Mouse (Mus musculus) erythroid progenitor cell, adult 5-6 weeks (primary cell): ENCODE data around the gene C77080. TPM values are rescaled to one million over a fixed set of nuclear protein-coding genes. Genes with fewer than 3 reads are reported as not detected.

ENCODE experiments used
- ATAC-seq: replicated peaks from 2 replicates; pipeline ENCODE4 v1.8.0; 2016; ENCODE audit warnings: moderate number of reproducible peaks, mild to moderate bottlenecking, moderate TSS enrichment, inconsistent platforms; ENCODE audit not compliant: poor library complexity, low FRiP score, severe bottlenecking
- total RNA-seq, 2 experiments: library from RNA; stranded (forward) in 1 of 2; stranded (reverse) in 1 of 2; fragments of 150-400 nt in 1 of 2; fragments of 186-747, 209-891 nt in 1 of 2; gene quantifications; 2 replicates each; pipeline versions ENCODE4 v1.2.3 to v1.2.4; 2015 to 2017; ENCODE audit warnings: low replicate concordance in 2 of 2

Gene C77080
- total RNA-seq, 2 experiments from 2014 or later, result not detected

GRCm38 (mm10) chr4:129271991-129272755 is 11.0 kb upstream of the C77080 start:
- ATAC-seq, result no peak

DNA sequence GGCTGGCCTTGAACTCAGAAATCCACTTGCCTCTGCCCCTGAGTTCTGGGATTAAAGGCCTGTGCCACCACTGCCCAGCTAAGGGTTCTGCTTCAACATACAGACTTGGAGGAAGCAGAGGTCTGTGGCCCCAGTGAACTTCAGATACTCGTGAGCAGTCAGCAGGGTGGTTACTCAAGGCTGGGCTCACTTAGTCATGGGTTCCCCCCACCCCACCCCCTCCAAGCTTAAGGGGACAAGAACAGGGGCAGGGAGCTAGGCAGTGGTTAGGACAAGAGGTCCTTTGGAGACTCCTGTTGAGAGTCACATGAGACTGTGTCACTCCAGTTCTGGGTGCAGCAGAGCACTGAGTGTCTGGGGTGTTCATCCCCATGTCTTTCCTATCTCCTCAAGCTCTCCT is 7.5 kb upstream of the C77080 start:
- no peak for ATAC-seq

GRCm38 (mm10) chr4:129266821-129267220 is 5.6 kb upstream of the C77080 start:
- ATAC-seq, result no peak

DNA sequence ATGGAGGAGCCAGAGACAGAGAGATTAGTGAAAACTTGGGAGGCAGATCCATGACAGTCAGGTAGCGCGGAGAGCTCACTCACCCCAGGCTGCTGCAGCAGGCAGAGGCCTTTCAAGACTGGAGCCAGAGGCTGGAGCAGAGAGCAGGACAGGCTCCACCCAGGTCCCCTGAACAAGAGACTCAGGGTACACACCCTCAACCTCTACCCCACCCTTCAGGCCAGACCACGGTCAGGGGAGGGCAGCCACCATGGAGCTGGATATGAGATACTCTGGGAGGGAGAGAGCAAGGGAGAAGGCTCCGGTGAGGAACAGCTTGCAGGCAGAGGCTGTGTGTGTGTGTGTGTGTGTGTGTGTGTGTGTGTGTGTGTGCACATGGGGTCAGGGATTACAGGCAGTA is 5.0 kb upstream of the C77080 start:
- ATAC-seq, result no peak

DNA sequence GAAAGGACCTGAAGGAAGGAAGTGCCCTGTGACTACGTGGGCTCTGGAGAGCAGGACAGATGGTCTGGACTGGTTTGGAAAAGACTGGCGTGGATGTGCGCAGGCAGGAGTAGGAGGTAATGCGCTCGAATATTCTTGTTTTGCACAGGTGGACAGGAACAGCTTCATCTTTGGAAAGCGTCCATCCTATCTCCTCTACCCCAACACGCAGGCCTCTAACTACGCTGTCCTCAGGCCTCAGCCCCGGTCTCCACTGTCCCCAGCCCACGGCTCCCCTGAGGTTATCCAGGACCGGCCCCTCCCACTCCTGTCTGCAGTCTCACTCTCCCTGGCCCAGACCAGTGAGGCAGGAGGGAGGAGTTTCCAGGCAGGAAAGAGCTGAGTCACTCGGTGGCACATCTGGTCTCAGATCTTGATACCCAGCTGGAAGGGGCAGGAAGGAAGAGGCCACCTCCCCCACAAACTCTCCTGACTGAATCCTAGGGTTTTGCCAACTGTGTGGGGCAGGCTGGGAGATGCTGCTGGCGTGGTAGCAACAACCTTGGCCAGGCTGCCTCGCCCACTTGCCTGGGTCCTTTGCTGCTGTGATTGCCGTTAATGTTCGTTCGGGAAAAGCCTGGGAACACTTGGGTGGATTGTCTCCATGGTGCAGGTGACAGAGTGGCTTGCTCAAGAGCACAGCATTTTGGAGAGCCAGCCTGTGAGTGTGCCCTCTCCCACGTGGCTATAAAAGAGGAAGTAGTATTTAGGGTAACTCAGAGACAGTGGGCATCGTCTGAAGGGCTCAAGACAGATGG is 2.2 kb upstream of the C77080 start:
- peak; percentile 93 for ATAC-seq

DNA sequence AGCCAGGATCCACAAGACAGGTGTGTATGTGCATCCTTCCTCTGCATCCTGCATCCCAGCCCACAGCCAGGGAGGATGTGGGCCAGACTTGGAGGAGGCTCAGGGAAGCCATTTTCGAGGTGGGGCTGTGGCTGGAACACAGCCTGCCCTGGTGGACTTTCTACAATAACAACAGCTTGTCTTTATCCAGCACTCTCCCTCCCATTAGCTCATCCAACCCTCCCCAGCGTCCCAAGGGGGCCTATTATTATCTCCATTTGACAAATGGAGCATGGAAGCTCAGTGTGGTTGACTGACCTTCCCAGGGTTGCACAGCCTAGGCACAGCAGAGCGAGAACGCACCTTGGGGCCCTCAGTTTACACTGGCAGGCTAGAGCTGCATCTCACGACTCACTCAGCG is 526 bp downstream of the C77080 start:
- ATAC-seq, result no peak

GRCm38 (mm10) chr4:129259101-129259500 is 2.1 kb downstream of the C77080 start:
- ATAC-seq, result no peak

DNA sequence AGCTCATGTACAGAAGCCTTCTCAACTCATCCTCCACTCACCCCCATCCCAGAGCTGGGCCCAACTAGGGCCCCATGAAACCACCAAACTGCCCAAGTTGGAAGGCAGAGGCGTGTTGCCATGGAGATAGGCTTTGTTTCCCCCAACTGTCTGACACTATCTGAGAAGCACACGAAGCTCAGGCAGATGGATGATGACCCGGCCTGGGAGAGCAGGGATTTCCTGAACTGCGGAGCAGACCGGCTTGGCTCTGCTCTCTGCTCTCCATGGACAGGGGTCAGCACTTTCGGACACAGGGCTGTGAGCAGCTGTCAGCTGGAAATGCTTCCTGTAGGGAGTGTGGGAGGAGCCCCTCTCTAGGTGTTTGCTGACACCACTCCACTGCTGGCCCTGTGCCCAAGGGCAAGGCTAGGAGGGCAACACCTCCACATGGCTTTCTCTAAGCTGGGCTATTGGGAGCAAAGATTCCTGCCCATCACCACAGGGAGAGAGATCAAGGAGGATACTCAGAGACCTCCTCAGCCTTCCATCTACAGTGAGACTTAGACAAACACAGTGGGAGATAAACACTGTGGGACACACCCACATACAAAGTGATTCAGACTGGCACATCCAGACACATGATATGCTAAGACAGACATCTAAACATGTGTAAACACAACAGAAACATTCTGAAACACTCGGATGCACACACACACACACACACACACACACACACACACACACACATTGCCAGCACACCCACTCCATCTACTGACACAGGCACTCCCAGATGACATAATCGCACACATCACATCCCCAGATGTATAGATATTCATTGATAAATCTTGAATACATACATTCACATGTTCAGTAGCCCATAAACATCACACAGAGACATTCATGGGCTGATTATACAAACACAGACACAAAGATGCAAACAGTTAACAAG is 4.5 kb downstream of the C77080 start:
- ATAC-seq, result no peak; the same call in 1 of the 2 replicates

- ATAC-seq, result no peak
Observed at GRCm38 (mm10) chr4:129254571-129254970, 6.6 kb downstream of the C77080 start.

DNA sequence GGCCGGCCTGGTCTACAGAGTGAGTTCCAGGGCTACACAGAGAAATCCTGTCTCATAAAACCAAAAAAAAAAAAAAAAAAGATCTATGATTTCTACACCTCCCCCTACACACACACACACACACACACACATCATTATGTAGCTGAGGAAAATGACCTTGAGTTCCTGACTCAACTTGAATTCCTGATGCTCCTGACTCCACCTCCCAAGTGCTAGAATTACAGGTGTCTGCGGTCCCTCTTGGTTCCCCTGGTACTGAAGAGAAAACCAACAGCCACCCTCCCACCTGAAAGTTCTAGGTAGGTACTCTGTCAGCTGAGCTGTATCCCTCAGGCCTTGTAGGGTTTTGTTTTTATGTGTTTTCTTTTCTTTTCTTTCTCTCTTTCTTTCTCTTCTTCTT is 8.7 kb downstream of the C77080 start:
- no peak for ATAC-seq

- ATAC-seq, result no peak
Observed at GRCm38 (mm10) chr4:129251482-129252125, 9.6 kb downstream of the C77080 start.

DNA sequence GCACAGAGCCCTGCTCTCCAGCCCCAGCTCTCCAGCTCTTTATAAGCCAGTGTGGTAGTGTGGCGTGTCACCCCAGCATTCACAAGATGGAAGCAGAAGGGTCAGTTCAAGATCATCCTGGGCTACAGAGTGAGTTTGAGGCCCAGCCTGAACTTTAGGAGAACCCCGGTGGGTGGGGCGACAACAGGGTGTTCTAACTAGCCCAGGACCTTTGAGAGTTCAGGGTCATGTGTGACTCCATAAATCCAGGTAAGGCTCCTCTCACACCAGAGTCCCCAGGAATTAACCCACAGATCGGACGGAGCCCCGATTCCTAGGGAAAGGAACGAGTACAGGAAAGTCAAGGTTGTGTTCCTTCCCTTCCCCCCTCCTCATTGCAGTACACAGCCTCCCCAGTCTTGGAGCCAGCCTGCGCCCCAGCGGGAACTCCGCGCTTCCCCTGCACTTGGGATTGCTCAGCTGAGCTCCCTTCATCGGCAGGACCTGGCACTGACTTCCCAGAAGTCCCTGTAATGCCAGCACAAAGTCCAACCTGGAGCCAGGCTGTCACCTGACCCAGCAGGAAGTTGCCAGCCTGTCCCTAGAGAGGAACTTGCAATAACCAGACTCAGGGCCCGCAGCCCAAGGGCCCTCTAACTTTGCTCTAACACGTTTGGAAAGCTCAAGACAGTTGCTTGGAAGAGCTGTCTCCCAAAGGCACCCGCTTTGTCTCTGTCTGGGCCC is 10.3 kb downstream of the C77080 start:
- ATAC-seq, result no peak

DNA sequence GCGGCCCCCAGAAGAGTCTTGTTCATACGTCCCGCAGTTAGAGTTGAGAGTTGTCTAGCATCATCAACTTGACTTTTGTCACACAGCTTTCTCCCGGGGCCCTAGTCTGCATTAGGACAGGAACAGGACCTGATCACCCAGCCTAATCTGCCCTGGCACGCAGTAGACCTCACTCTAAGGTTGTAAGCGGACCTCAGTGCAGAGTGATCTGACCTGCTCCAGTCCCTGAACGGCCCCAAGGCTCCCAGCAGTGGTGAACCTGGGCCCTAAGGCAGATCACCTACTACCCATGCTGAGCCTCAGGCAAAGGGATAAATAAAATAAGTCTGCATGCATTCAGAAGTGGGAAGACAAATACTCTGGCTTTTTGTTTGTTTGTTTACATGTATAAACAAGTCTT is 11.9 kb downstream of the C77080 start:
- no peak for ATAC-seq

DNA sequence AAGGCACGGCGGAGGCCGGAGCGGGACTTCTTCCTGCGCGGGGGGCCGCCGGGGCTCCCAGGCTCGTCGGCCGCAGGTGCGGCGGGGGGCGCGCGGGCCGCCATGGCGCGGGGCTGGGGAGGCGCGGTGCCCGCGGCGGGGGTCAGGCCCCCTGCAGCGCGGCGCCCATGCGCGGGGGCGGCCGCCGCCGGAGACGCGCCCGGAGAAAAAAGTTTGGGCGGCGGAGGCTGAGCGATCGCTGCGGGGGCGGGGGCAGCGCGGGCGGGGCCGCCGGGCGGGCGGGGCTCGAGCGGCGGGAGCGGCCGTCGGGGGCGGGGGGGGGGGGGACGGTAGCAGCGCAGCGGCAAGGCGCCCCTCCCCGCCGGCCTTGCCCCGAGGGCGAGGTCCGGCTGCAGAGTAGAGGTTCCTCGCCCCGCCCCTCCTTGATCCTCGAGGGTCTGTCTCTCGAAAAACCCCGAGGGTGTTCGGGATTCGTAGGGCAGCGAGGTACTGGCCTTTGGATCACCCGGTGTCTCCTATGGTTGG is 12.9 kb downstream of the C77080 start:
- no peak for ATAC-seq

DNA sequence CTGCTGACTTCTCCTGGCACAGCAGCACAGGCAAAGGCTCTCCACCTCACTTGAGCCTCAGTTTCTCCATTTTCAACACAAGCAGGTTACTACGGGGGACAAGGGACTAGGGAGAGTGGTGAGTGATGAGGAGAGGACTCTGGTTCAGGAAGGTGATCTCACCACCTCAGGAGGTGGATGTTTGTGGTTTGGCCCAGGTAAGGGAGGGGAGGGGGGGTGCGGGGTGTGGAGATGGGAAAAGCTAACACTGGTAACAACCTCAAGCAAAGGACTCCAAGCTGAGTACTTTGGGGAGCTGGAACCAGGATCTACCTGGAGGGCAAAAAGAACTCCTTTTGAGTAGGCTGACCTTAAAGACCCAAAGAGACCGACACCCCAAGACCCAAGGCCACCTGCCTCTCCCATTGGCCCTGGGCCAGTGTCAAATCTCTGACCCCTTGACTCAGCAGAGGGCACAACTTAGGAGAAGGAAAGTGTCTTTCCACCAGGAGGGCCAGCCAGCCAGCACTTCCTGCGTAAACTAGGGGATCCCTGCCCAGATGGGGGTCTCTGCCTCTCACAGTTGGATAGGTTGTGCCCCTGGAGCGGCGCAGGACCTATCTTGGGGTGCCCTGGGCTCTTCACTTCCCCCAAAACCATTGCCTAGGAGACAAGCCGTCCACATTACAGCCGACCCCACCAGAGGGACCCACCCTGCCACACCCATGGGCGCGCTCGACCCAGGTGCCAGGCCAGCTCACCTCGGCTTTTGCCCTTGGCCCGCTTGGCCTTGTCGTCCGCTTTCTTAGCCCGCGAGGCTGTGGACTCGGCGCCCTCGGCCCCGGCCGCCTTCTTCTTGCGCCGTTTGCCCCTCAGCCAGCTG is 13.6 kb downstream of the C77080 start:
- peak; percentile 16; the same call in 1 of the 2 replicates for ATAC-seq

DNA sequence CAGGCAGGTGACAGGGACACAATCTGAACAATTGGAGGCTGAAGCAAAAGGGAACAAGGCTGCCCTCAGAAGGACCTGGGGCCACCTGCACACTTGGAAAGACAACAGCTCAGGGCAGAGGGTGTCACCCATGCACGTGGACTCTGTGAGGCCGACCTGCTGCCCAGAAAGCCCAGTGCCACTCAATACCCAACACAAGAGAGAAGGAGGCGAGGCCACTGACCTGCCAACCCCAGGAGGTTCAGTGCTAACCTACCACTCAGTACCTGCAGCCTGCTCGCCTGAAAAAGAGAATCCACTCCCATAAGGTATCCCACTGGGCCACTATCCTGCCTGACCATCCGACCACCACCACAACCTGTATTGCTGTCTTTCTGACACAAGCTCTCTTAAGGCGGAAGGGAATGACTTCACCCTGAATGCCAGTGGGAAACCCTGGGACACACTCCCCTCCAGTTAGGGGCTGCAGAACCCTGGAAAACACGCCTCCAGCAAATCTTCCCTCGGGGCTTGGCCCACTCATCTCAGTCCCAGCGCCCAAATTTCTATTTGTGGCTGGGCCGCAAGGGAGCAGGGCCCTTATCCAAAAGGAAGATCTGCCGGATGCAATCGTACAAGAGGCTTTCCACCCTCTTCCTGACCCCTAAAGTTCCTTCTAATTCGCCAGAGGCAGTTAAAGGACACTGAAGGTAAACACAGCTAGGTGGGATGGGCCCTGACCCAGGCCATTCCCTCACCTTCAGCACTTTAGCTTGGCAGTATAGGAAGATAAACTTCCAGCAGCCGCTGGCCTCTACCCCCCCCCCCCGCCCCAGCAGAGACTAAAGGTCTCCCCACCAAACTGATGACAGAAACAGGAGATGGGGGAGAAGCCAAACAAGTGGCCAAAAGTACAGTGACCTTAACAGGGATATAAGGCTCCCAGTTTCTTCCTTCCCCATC is 14.6 kb downstream of the C77080 start:
- ATAC-seq, result no peak

GRCm38 (mm10) chr4:129244802-129245201 is 16.4 kb downstream of the C77080 start:
- no peak for ATAC-seq
